Mouse (Mus musculus) kidney, postnatal 4 days (tissue): ENCODE measurements around the gene Ncaph2.

Source experiments
- DNase-seq, 2 experiments: peaks; one replicate each; pipeline ENCODE4 v3.0.0; 2021; ENCODE audit warnings: mixed read lengths in 2 of 2

Gene Ncaph2

DNA sequence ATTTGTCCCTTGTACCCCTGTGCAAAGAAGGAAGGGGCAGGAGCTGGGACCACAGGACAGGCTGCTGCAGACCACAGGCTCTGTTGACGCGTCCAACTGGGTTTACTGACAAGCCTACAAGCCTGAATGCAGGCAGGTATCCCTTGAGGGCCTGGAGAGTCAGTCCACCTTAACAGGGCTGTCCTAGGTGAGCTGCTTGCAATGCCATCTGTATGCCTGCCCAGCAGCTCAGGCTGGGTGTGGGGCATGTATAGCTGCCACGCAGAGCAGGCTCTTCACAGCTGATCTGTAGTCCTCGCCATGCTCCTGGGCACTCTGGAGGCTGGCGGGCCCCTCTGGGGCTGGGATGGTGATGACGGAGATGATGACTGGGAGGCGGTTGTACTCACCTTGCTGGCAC, 29.1 kb downstream of the Ncaph2 start, which contains the start of gene Klhdc7b:
TSS of gene Klhdc7b (plus strand) at position 301 of the 400 bp plus-strand sequence.
- no peak for DNase-seq

GRCm38 (mm10) chr15:89387127-89387526, 31.6 kb downstream of the Ncaph2 start:
- DNase-seq = no peak

DNA sequence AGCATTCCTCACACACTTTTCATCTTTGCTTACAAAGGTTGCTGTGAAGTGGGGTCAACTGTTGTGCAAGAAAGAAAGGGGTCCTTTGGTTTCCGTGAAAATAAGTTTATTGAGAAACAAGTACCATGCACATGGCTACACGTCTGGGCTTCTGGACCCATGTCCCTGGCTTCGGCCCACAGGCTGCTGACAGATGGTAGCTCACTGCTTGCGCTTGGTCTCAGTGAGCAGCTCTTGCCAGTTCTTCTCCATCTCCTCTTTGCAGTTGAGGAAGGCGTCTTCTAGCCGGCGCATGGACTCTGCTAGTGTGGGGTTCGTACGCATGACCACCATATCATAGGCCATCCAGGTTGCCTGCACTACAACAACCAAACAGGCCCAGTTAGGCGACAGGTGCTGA, 34.6 kb downstream of the Ncaph2 start:
- no peak for DNase-seq

- DNase-seq = no peak
Observed at GRCm38 (mm10) chr15:89396883-89397282, 41.4 kb downstream of the Ncaph2 start.

DNA sequence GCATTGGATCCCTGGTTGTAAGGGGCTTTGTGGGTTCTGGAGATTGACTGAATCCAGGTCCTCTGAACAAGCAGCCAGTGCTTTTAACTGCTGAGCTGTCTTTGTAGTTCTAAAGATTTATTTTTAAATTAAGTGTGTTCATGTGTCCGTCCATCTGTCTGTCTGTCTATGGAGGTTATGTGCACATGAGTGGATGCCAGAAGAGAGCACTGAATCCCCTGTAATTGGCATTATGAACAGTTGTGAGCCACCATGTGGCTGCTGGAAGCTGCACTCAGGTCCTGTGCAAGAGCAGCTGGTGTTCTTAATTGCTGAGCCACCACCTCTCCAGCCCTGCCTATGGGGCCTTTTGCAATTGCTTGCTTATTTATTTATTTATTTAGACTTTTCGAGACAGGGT, 42.6 kb downstream of the Ncaph2 start:
- DNase-seq = no peak

DNA sequence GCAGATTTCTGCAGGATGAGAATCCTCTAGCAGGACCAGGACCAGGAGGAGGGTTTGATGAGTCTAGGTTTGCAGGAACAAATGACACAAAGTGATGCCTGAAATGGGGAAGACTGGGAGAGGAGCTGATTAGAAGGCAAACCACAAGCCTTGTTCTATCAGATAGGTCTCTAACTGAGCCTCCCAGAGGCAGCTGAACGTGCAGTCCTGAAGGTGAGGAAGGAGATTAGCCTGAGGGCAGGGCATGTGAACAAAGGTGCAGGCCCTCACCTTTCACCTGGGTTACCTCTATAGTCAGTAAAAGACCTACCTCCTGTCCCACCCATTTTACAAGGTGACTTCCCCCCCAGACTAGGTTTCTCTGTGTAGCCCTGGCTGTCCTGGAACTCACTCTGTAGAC, 44.2 kb downstream of the Ncaph2 start:
- no peak for DNase-seq

GRCm38 (mm10) chr15:89402471-89402870, 47.0 kb downstream of the Ncaph2 start:
- DNase-seq = no peak

- DNase-seq = no peak
Observed at GRCm38 (mm10) chr15:89404831-89405623, 49.5 kb downstream of the Ncaph2 start.

DNA sequence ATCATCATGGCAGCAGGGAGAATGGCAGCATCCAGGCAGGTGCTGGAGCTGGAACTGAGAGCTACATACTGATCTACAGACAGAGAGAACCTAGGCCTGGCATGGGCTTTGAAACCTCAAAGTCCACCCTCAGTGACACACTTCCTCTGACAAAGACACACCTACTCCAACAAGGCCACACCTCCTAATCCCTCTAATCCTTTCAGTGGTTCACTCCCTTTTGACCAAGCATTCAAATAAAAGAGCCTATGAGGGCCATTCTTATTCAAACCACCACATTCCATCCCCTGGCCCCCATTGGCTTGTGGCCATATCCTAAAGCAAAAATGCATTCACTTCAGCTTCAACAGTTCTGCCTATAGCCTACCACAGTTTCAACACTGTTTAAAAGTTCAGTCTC, 51.2 kb downstream of the Ncaph2 start:
- no peak for DNase-seq

GRCm38 (mm10) chr15:89410118-89410517, 54.6 kb downstream of the Ncaph2 start, which contains the start of gene Syce3:
Gene Syce3 (minus strand): TSS chr15:89410503.
- no peak for DNase-seq

GRCm38 (mm10) chr15:89415282-89415681, 59.8 kb downstream of the Ncaph2 start:
- no peak for DNase-seq

GRCm38 (mm10) chr15:89421938-89422337, 66.4 kb downstream of the Ncaph2 start:
- no peak for DNase-seq
